Mouse (Mus musculus) forebrain, embryonic 16.5 days (tissue): ENCODE data around the gene Ssna1. TPM values are rescaled to one million over a fixed set of nuclear protein-coding genes. Genes with fewer than 3 reads are reported as not detected.
"Not testable (repeated sequence)": the region's sequence is repeated elsewhere in the genome, so short reads cannot be mapped to it uniquely, and the experiment has no call there.

Experiments
- ATAC-seq: fragments of 200-750 bp; cut with Nextera tagmentation; 2 replicates; pipeline ENCODE4 v1.8.0; 2017; ENCODE audit warnings: mild to moderate bottlenecking, moderate library complexity
- H3K27ac ChIP-seq: fragments of 300-500 bp; sonication (generic); 2 replicates; pipeline ENCODE4 v1.5.1; 2014; ENCODE audit warnings: low read length, control low read depth
- H3K27me3 ChIP-seq: fragments of 300-500 bp; sonication (generic); replicated peaks from 2 replicates; pipeline ENCODE4 v1.6.1; 2014; ENCODE audit warnings: low read length; ENCODE audit not compliant: control insufficient read depth, insufficient read depth
- H3K36me3 ChIP-seq: fragments of 300-500 bp; sonication (generic); 2 replicates; pipeline ENCODE4 v1.6.1; 2014; ENCODE audit not compliant: control insufficient read depth, insufficient read depth
- H3K4me1 ChIP-seq: fragments of 300-500 bp; sonication (generic); replicated peaks from 2 replicates; pipeline ENCODE4 v1.6.1; 2014; ENCODE audit warnings: low read length; ENCODE audit not compliant: control insufficient read depth, insufficient read depth
- H3K4me2 ChIP-seq: fragments of 300-500 bp; sonication (generic); 2 replicates; pipeline ENCODE4 v1.6.1; 2014; ENCODE audit warnings: mild to moderate bottlenecking, low read length, control low read depth
- H3K4me3 ChIP-seq: fragments of 300-500 bp; sonication (generic); replicated peaks from 2 replicates; pipeline ENCODE4 v1.5.1; 2014; ENCODE audit warnings: mild to moderate bottlenecking, low read length, control low read depth
- H3K9ac ChIP-seq: fragments of 300-500 bp; sonication (generic); replicated peaks from 2 replicates; pipeline ENCODE4 v1.6.1; 2014; ENCODE audit warnings: low read depth, low read length, control low read depth
- H3K9me3 ChIP-seq: fragments of 300-500 bp; sonication (generic); 2 replicates; pipeline ENCODE4 v1.6.1; 2016; ENCODE audit warnings: low read length; ENCODE audit not compliant: control insufficient read depth
- WGBS: fragments of 180-500 bp; shearing (Covaris S2); extraction: QIAGEN DNeasy Blood & Tissue Kit; methylation state at CpG from one replicate; pipeline ENCODE4 v1.1.7; 2014; 5-methylcytosine and 5-hydroxymethylcytosine counted together
- polyA plus RNA-seq: library from polyadenylated mRNA; unstranded; fragments of >200 nt; fragmentation: Nextera tagmentation; extraction: Ambion mirVana; gene quantifications from 2 replicates; pipeline ENCODE4 v1.2.1, GENCODE M21; 2015

Gene Ssna1
- polyA plus RNA-seq, 1 experiment from 2014 or later, result 204 TPM

DNA sequence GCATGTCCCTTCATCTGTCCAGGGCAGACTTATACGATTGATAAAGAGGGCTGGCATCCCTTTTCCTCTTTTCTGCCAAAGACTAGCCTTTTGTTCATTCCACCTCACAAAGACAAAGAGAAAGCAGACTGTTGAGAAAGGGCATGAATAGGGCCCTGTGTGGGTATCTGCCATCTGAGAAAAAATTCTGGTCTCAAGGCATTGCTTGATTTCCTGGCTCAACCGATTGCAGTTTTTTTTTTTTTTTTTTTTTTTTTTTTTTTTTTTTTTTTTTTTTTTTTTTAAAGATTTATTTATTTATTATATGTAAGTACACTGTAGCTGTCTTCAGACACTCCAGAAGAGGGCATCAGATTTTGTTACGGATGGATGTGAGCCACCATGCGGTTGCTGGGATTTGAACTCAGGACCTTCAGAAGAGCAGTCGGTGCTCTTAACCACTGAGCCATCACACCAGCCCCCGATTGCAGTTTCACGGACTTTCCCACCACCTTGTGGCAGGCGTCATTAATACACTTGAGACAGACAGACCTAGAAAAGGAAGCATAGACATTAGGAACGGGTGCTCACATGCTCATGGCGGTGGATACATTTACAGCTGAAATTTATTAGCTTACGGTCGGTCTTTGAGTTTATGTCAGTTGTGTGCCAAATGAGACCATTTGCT lies 15.7 kb downstream of the Ssna1 start:
- H3K27me3 ChIP-seq, ATAC-seq, H3K27ac ChIP-seq, H3K36me3 ChIP-seq, H3K9me3 ChIP-seq: not testable (repeated sequence)
- Histone ChIP-seq H3K4me1 (peaks cover 21% of the 10 kb centered on the region), H3K4me2 (peak overlapping the region; percentile 95), H3K9ac (peak overlapping the region; percentile 91), H3K4me3 (peak overlapping the region; percentile 97)
- WGBS, result 60% methylated on average over 11 of the region's 12 CpGs

DNA sequence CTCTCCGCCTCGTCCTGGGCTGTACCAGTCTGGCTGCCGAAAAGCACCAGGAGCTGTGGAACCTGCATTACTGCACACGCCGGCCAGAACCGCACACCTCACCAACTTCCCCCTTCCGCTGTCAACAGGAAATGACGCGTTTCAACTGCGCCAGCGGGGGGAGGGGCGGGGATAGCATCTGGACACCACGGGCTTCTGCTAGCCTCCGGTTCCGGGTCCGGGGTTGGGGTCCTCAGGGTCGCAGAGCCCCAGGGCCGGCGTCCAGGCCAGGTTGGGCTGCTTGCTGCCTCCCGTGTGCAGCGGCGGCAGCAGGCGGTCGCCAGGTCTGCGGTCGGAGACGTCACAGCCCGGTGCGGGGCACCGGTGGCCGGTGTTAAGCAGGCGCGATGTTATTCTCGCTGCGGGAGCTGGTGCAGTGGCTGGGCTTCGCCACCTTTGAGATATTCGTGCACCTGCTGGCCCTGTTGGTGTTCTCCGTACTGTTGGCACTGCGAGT lies 16.9 kb downstream of the Ssna1 start, which contains the start of gene Tmem203:
TSS of gene Tmem203 (plus strand) at position 156 of the 496 bp plus-strand sequence.
- peak within 1 kb of the TSS; percentile 91 for H3K9ac ChIP-seq
- WGBS, result under 1% methylated on average over 39 of the region's 39 CpGs
- H3K4me2 ChIP-seq, result peak within 1 kb of the TSS; percentile 95
- H3K4me1 ChIP-seq, result peaks cover 21% of the 10 kb centered on the region
- H3K27ac ChIP-seq, result peak within 1 kb of the TSS; percentile 81
- no peaks in the 10 kb centered on the region for H3K27me3 ChIP-seq
- peak; percentile 92 for ATAC-seq
- peak within 1 kb of the TSS; percentile 97 for H3K4me3 ChIP-seq
- H3K36me3 ChIP-seq, result 0 out of 2 replicates have a peak, but pooled peaks cover 3% of the 10 kb centered on the region
- H3K9me3 ChIP-seq, result no peaks in the 10 kb centered on the region

DNA sequence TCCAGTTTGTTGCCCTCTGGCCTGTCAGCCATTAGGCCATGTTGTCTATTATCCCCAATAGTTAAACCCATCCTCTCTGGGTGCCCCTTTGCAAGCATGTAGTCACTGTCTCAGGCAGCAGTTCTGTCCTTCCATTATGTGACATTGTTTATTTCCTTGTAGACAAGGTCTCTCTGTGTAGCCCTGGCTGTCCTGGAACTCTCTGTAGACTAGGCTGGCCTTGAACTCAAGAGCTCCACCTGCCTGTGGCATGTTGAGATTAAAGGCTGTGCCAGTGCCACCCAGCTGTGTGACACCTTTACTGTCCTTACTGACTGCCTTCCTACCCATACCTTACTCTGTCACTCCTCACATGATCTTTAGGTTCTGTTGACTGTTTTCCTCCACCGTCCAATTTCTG lies 19.9 kb downstream of the Ssna1 start:
- H3K4me3 ChIP-seq, result no peak overlapping the region

DNA sequence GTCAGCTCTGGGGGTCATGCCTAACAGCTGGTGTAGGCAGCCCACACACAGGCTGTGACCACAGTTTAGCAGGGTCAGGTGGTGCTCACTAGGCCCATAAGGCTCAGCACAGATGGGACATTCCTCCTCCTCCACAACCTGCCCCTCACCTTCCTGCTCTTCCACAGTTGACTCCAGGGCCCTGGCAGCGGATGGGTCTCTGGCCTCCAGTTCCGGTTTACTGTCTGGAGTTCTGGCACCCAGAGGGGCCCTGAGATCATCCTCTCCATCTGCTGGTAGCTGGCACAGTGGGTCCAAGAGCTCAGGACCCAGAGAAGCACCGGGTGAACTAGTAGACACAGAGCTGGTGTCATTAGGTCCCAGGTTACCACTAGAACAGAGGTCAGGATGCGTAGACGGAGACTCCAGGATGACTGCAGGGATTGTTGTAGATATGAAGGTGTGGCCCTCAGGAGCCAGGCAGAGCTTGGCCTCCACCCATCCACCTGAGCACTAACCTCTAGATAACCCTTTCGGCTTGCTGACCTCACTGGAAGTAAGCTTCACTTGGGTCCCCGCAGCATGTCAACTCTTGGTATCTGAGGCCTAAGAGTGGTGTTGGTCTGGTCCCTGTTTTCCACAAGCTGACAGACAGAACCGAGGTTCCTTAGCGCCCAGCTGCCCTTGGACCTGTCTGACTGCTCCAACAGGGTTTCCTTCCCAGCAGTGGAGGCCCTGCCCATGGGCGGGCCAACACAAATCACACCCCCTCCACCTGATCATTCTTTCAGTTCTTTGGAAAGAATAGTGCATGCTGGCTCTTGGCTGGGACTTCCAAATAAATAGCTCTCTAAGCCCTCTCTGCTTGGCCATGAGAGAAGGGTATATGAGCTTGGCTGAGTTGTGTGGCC lies 25.8 kb downstream of the Ssna1 start, which contains the start of gene AL732309.1:
TSS of gene AL732309.1 (minus strand) at position 681 of the 890 bp plus-strand sequence.
- Histone ChIP-seq H3K9ac (no peak within 1 kb of the TSS), H3K27me3 (no peaks in the 10 kb centered on the region), H3K4me2 (no peak within 1 kb of the TSS), H3K4me1 (peaks cover 17% of the 10 kb centered on the region), H3K4me3 (no peak within 1 kb of the TSS), H3K9me3 (no peaks in the 10 kb centered on the region), H3K36me3 (0 out of 2 replicates have a peak, but pooled peaks cover under 1% of the 10 kb centered on the region), H3K27ac (no peak within 1 kb of the TSS)
- ATAC-seq, result no peak
- 94% methylated on average over 10 of the region's 10 CpGs for WGBS

More for the DNA sequence above, 19.9 kb downstream of the Ssna1 start:
- Histone ChIP-seq H3K9ac (no peak overlapping the region), H3K27me3 (no peaks in the 10 kb centered on the region), H3K4me1 (peaks cover 21% of the 10 kb centered on the region), H3K27ac (no peak overlapping the region), H3K9me3 (no peaks in the 10 kb centered on the region), H3K36me3 (0 out of 2 replicates have a peak, but pooled peaks cover 3% of the 10 kb centered on the region), H3K4me2 (no peak overlapping the region)
- no peak for ATAC-seq
- 85% methylated on average over 1 of the region's 1 CpGs for WGBS

DNA sequence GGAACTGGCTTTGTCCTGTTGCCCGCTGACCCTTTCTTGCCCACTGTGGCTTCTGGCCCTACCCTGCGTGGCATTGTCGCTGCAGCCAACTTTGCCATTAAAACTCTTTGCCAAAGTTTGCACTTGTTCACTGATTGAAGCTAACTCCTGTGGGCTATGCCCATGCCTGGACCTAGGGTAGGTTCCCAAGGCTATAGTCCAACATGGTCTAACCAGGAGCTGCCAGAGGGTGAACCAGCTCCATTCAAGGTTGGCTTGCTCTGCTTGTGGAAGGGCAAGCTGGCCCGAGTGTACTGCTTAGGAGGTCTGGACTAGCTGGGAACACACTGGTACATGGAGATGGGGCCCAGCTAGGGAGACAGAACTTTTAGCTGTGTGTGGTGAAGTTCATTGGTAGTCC lies 28.1 kb downstream of the Ssna1 start:
- no peak for ATAC-seq

DNA sequence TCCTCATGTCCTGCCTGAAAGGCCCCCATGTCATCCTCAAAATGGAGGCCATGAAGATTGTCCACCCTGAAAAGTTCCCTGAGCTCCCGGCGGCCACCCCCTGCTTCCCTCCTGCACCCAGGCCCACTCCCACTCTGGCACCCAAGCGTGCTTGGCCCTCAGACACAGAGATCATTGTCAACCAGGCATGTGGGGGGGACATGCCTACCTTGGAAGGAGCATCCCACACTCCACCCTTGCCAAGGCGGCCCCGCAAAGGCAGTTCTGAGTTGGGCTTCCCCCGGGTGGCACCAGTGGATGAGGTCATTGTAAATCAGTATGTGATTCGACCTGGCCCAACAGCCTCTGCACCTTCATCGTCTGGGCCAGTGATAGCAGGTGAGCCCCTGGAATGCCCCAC lies 28.9 kb downstream of the Ssna1 start:
- Histone ChIP-seq H3K36me3 (no peaks in the 10 kb centered on the region), H3K4me2 (peak overlapping the region; percentile 67), H3K4me1 (peaks cover 30% of the 10 kb centered on the region), H3K9me3 (no peaks in the 10 kb centered on the region), H3K4me3 (peak overlapping the region; percentile 71), H3K27me3 (no peaks in the 10 kb centered on the region), H3K27ac (no peak overlapping the region), H3K9ac (peak overlapping the region; percentile 73)
- WGBS, result 79% methylated on average over 8 of the region's 8 CpGs
- ATAC-seq, result no peak

More for the DNA sequence above, 28.1 kb downstream of the Ssna1 start:
- H3K4me1 ChIP-seq, result peaks cover 30% of the 10 kb centered on the region
- no peaks in the 10 kb centered on the region for H3K36me3 ChIP-seq
- no peaks in the 10 kb centered on the region for H3K27me3 ChIP-seq
- H3K27ac ChIP-seq, result no peak overlapping the region
- H3K4me2 ChIP-seq, result no peak overlapping the region
- no peaks in the 10 kb centered on the region for H3K9me3 ChIP-seq
- H3K9ac ChIP-seq, result no peak overlapping the region
- WGBS, result 89% methylated on average over 4 of the region's 4 CpGs
- no peak overlapping the region for H3K4me3 ChIP-seq

DNA sequence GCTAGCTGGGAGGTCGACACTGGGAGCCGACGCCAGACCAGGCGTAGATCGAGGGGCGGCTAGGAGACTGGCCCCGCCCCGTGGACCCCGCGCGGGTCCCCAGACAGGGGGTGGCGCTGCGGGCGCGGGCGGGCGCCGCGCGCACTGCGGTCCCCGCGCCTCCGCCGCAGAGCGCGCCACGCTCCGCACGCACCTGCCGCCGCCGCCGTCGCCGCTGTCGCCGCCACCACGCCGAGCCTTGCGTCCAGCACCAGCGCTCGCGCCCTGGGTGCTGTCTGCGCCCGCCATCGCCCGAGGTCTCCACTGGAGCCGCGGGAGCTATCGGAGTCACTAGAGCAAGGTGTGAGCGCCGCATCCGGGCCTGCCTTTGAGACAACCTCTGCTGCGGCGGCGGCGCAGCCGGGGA lies 30.1 kb downstream of the Ssna1 start, which contains the start of the genes Rnf208 and Cysrt1:
TSS of gene Rnf208 (plus strand) at position 155 of the 406 bp plus-strand sequence.
TSS of gene Cysrt1 (minus strand) at position 352 of the 406 bp plus-strand sequence.
- Histone ChIP-seq H3K36me3 (no peaks in the 10 kb centered on the region), H3K27me3 (no peaks in the 10 kb centered on the region), H3K9ac (peak within 1 kb of the TSS; percentile 73), H3K27ac (peak within 1 kb of the TSS; percentile 73), H3K4me3 (peak within 1 kb of the TSS; percentile 71), H3K4me1 (peaks cover 30% of the 10 kb centered on the region), H3K4me2 (peak within 1 kb of the TSS; percentile 67), H3K9me3 (no peaks in the 10 kb centered on the region)
- peak; percentile 69 for ATAC-seq
- WGBS, result 0% methylated on average over 59 of the region's 59 CpGs

DNA sequence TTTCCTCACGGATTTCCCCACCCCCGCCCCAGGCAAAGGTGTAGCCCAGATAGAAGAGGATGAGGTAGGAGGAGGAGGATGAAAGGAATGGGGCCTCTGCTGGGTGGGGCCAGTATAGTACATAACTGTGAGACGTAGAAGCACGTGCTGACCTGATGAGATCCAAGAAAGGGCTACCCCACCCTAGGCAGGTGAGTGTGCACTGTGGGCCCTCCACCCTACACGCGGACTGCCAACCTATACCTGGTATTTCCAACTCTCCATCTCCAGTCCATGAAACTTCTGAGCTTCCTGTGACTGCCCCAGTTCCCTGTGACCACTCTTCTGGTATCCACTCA lies 30.8 kb downstream of the Ssna1 start:
- H3K4me2 ChIP-seq, result peak overlapping the region; percentile 67
- peak overlapping the region; percentile 73 for H3K27ac ChIP-seq
- no peaks in the 10 kb centered on the region for H3K36me3 ChIP-seq
- peaks cover 30% of the 10 kb centered on the region for H3K4me1 ChIP-seq
- peak overlapping the region; percentile 73 for H3K9ac ChIP-seq
- WGBS, result 12% methylated on average over 6 of the region's 6 CpGs
- peak overlapping the region; percentile 71 for H3K4me3 ChIP-seq
- ATAC-seq, result peak; percentile 11
- H3K27me3 ChIP-seq, result no peaks in the 10 kb centered on the region
- no peaks in the 10 kb centered on the region for H3K9me3 ChIP-seq
